Mouse (Mus musculus) liver, embryonic 12.5 days (tissue): ENCODE measurements around the gene Tmeff1. TPM values are rescaled to one million over a fixed set of nuclear protein-coding genes. Genes with fewer than 3 reads are reported as not detected.

Experiments
- polyA plus RNA-seq: library from polyadenylated mRNA; unstranded; fragments of >200 nt; fragmentation: Nextera tagmentation; extraction: Ambion mirVana; gene quantifications from 2 replicates; pipeline ENCODE4 v1.2.1, GENCODE M21; 2016

Gene Tmeff1
- polyA plus RNA-seq, 1 experiment from 2014 or later = 10.5 TPM

Other genes with a start within 250 kb of the Tmeff1 start
- 36.7 and 36.8 TPM in 2 replicates for gene Tex10, start 111.7 kb upstream of the Tmeff1 start, polyA plus RNA-seq
- 4.7 and 5.9 TPM in 2 replicates for gene Msantd3, start 45.2 kb upstream of the Tmeff1 start, polyA plus RNA-seq
- 0.06 and 0.15 TPM in 2 replicates for gene Cavin4, start 78.3 kb downstream of the Tmeff1 start, polyA plus RNA-seq